Mouse (Mus musculus) layer of hippocampus, adult 18-20 months (tissue): ENCODE measurements at regions not wholly inside any gene's neighbourhood (a gene's known extent, or its start where the extent isn't known, plus 50 kb on each side); places are given as distances from the start of the nearest gene placed in this dataset.
A peak's percentile ranks its signal among the peaks of the same experiment; 100 is the strongest.

Experiments
- DNase-seq, 2 experiments: peaks; one replicate each; pipeline ENCODE4 v3.0.0; 2022; ENCODE audit warnings: low spot score in 2 of 2

- peak; percentile 48 to 77 for DNase-seq
Observed at GRCm38 (mm10) chr10:43777612-43778600, 123.6 kb downstream of the Qrsl1 start.

GRCm38 (mm10) chr10:43780571-43780970, 121.0 kb downstream of the Qrsl1 start:
- no peak for DNase-seq

- DNase-seq: no peak
Observed at GRCm38 (mm10) chr10:43783304-43783703, 118.2 kb downstream of the Qrsl1 start.

- DNase-seq: no peak
Observed at GRCm38 (mm10) chr10:43790780-43791179, 110.8 kb downstream of the Qrsl1 start.

DNA sequence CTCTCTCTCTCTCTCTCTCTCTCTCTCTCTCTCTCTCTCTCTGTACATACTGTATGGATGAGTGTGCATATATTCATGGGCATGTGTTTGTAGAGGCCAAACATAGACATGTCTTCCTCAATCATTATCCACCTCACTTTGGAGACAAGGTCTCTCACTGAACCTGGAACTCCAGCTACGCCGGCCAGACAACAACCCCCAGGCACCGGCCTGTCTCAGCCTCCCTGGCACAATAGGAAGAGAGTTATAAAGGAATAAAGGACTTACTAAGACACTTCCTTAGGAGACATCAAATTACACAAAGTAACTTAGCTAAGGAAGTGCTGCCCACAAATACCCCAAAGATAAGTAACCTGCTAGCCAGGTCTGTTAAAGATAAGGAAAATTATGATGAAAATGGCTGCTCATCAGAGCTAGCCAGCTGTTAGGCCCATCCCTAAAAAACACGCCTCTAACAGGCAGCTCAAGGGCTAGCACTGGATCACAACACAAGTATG, 110.0 kb downstream of the Qrsl1 start:
- no peak for DNase-seq

DNA sequence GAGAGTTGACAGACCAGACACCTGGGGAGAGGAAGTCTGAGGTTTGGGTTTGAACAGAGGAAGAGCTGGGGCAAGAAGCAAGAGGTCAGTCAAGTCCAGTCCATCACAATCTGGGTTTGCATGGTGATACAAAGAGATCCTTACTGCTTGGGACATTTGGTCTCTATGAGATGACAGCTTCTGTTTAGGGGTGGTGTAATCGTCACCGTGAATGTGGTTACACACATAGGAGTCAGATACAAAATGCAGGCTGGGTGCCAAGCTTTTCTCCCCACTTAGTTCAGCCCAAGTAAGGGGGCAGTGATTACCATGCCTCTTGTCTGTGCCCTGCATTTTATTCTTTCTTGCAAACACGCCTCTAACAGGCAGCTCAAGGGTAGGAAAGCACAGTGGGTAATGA, 108.9 kb downstream of the Qrsl1 start:
- DNase-seq: no peak

- DNase-seq: no peak
Observed at GRCm38 (mm10) chr10:43794587-43794986, 107.0 kb downstream of the Qrsl1 start.

- no peak for DNase-seq
Observed at GRCm38 (mm10) chr10:43800077-43800476, 101.5 kb downstream of the Qrsl1 start.

- no peak for DNase-seq
Observed at GRCm38 (mm10) chr10:43815291-43815690, 86.3 kb downstream of the Qrsl1 start.

DNA sequence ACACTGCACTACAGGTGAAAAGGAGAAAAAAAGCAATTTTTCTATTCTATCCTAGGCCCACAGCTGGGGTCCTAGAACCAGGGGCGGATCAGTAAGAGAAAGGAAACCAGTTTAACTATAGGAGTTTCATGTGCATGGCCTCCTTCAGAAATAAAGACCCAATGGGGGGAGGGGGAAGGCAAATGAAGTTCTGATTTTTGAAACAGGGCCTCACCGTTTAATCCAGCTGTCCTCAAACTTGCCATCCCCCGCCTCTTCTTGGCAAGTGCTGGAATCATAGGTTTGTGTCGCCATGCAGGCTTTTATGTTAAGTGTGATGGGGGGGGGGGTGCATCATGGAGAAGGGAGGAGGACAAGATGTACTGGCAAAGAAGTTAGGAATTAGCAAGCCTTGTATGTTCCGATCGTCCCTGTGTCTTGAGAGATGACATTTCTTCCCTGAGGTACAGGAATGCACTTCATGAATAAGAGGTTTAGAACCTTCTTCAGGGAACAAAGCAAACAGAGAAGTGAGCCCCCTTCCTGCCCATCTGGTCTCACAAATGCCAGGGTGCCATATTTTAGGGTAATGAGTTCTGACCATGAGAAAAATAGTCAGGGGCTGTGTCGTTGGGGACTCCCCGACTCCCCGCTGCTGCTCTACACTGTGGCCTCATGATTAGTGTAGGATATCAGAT, 83.9 kb downstream of the Qrsl1 start:
- DNase-seq: no peak

GRCm38 (mm10) chr10:43818623-43819022, 82.9 kb downstream of the Qrsl1 start:
- no peak for DNase-seq

DNA sequence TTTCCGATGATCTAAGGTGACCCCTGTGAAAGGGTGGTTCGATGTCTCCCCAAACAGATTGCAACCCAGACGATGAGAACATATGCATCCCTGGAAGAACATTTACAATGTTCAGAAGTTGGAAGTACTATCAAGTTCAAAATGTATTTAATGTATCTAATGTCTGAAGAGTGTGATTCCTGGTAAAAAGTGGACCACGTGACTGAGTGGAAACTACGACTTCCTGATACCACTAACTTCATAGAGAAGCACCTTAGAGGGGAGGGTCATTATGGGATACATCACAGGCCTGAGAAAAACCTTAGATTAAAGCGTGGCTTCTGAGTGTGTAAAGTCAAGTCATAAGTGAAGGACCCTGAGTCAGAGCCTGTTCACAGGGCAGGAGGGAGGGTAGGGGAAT, 82.1 kb downstream of the Qrsl1 start:
- DNase-seq: no peak

- DNase-seq: no peak
Observed at GRCm38 (mm10) chr10:43822615-43823014, 78.9 kb downstream of the Qrsl1 start.

- DNase-seq: no peak
Observed at GRCm38 (mm10) chr10:43824009-43824408, 77.5 kb downstream of the Qrsl1 start.
